Mouse (Mus musculus): ENCODE data around the gene Zbtb8os. TPM values are rescaled to one million over a fixed set of nuclear protein-coding genes. Genes with fewer than 3 reads are reported as not detected.

Zbtb8os gene
- polyA plus RNA-seq, 1 experiment: 52.6 TPM

Other genes starting within 250 kb of the Zbtb8os start
- 25.3 and 27.2 TPM in 2 replicates for gene Tmem54, start 230.1 kb upstream of the Zbtb8os start, polyA plus RNA-seq (2012; rRNA removed)
- 0.46 and 0.55 TPM in 2 replicates for gene Hpca, start 213.7 kb upstream of the Zbtb8os start, polyA plus RNA-seq (2012; rRNA removed)
- 5.9 and 7.1 TPM in 2 replicates for gene Fndc5, start 198.7 kb upstream of the Zbtb8os start, polyA plus RNA-seq (2012; rRNA removed)
- 19.8 and 21.7 TPM in 2 replicates for gene S100pbp, start 146.0 kb upstream of the Zbtb8os start, polyA plus RNA-seq (2012; rRNA removed)
- gene Yars, start 145.9 kb upstream of the Zbtb8os start, polyA plus RNA-seq (2012; rRNA removed): 36.8 and 38.3 TPM in 2 replicates
- 29.7 and 32.1 TPM in 2 replicates for gene C77080, start 74.3 kb upstream of the Zbtb8os start, polyA plus RNA-seq (2012; rRNA removed)
- gene Sync, start 48.1 kb upstream of the Zbtb8os start, polyA plus RNA-seq (2012; rRNA removed): 3.1 and 4.0 TPM in 2 replicates
- 65.1 and 72.2 TPM in 2 replicates for gene Rbbp4, start 325 bp upstream of the Zbtb8os start, polyA plus RNA-seq (2012; rRNA removed)
- gene Zbtb8a, start 42.4 kb downstream of the Zbtb8os start, polyA plus RNA-seq (2012; rRNA removed): 18.7 and 21.0 TPM in 2 replicates
- 1.8 and 3.0 TPM in 2 replicates for gene Zbtb8b, start 105.2 kb downstream of the Zbtb8os start, polyA plus RNA-seq (2012; rRNA removed)
- 15.0 and 27.5 TPM in 2 replicates for gene Bsdc1, start 125.9 kb downstream of the Zbtb8os start, polyA plus RNA-seq (2012; rRNA removed)
- 0.15 TPM in 1 of 2 replicates, not detected in the other for gene Tssk3, start 155.3 kb downstream of the Zbtb8os start, polyA plus RNA-seq (2012; rRNA removed)
- 0.73 and 0.94 TPM in 2 replicates for gene Fam229a, start 155.5 kb downstream of the Zbtb8os start, polyA plus RNA-seq (2012; rRNA removed)
- 151 and 161 TPM in 2 replicates for gene Marcksl1, start 177.9 kb downstream of the Zbtb8os start, polyA plus RNA-seq (2012; rRNA removed)
- gene Hdac1, start 207.0 kb downstream of the Zbtb8os start, polyA plus RNA-seq (2012; rRNA removed): 101 and 112 TPM in 2 replicates
- gene Lck, start 237.9 kb downstream of the Zbtb8os start, polyA plus RNA-seq (2012; rRNA removed): 2.9 and 3.7 TPM in 2 replicates
- gene Fam167b, start 242.9 kb downstream of the Zbtb8os start, polyA plus RNA-seq (2012; rRNA removed): 4.0 and 4.7 TPM in 2 replicates

Measured in urinary bladder, adult 2 months (tissue).